Mouse (Mus musculus) liver, embryonic 14.5 days (tissue): ENCODE results near the gene Armh4. TPM values are rescaled to one million over a fixed set of nuclear protein-coding genes. Genes with fewer than 3 reads are reported as not detected.

ENCODE experiments used
- ATAC-seq: fragments of 200-750 bp; cut with Nextera tagmentation; 2 replicates; pipeline ENCODE4 v1.8.0; 2017; ENCODE audit warnings: moderate number of reproducible peaks, mild to moderate bottlenecking, moderate library complexity; ENCODE audit not compliant: insufficient read depth
- DNase-seq, 3 experiments: peaks; one replicate each; pipeline ENCODE4 v3.0.0-alpha.2; 2012 to 2013; ENCODE audit warnings: low read depth in 3 of 3, low spot score in 3 of 3
- H3K27ac ChIP-seq: fragments of 300-500 bp; sonication (generic); 2 replicates; pipeline ENCODE4 v1.5.1; 2014; ENCODE audit warnings: moderate library complexity, mild to moderate bottlenecking, control low read depth, inconsistent platforms
- H3K27me3 ChIP-seq: fragments of 300-500 bp; sonication (generic); 2 replicates; pipeline ENCODE4 v1.6.1; 2014; ENCODE audit warnings: mild to moderate bottlenecking, low read length, moderate library complexity; ENCODE audit not compliant: control insufficient read depth, insufficient read depth
- H3K36me3 ChIP-seq: fragments of 300-500 bp; sonication (generic); replicated peaks from 2 replicates; pipeline ENCODE4 v1.6.1; 2014; ENCODE audit warnings: low read depth; ENCODE audit not compliant: control insufficient read depth, insufficient read depth
- H3K4me1 ChIP-seq, 2 experiments: fragments of 200-500 bp in 1 of 2; fragments of 300-500 bp in 1 of 2; sonication (generic) in 1 of 2; replicated peaks; 2 replicates each; pipeline ENCODE4 v1.6.1; 2012 to 2014; ENCODE audit warnings: antibody characterized with exemption in 1 of 2, inconsistent platforms in 1 of 2, low read length in 1 of 2; ENCODE audit not compliant: control insufficient read depth in 2 of 2, insufficient read depth in 2 of 2
- H3K4me2 ChIP-seq: fragments of 300-500 bp; sonication (generic); 2 replicates; pipeline ENCODE4 v1.6.1; 2014; ENCODE audit warnings: low read depth, mild to moderate bottlenecking, control low read depth, moderate library complexity
- H3K4me3 ChIP-seq, 2 experiments: fragments of 200-500 bp in 1 of 2; fragments of 300-500 bp in 1 of 2; sonication (generic) in 1 of 2; 2 replicates each; pipeline ENCODE4 v1.5.1; 2012 to 2014; ENCODE audit warnings: low read depth in 2 of 2, low read length in 2 of 2, mild to moderate bottlenecking in 2 of 2, control low read depth in 1 of 2, inconsistent platforms in 1 of 2, moderate library complexity in 1 of 2; ENCODE audit not compliant: insufficient read depth in 1 of 2
- H3K9ac ChIP-seq: fragments of 300-500 bp; sonication (generic); replicated peaks from 2 replicates; pipeline ENCODE4 v1.6.1; 2014; ENCODE audit warnings: mild to moderate bottlenecking, control low read depth, moderate library complexity
- H3K9me3 ChIP-seq: fragments of 300-500 bp; sonication (generic); 2 replicates; pipeline ENCODE4 v1.6.1; 2016; ENCODE audit warnings: low read length, mixed read lengths; ENCODE audit not compliant: control insufficient read depth
- CTCF ChIP-seq: IDR thresholded peaks from 2 replicates; pipeline ENCODE4 v1.5.1; 2016; ENCODE audit warnings: antibody characterized with exemption, low read depth, control low read depth
- EP300 ChIP-seq: IDR thresholded peaks from 2 replicates; pipeline ENCODE4 v1.6.1; 2016; ENCODE audit warnings: antibody characterized with exemption, low read depth
- WGBS: fragments of 180-500 bp; shearing (Covaris S2); extraction: QIAGEN DNeasy Blood & Tissue Kit; methylation state at CpG from one replicate; pipeline ENCODE4 v1.1.7; 2014; ENCODE audit not compliant: insufficient replicate concordance; 5-methylcytosine and 5-hydroxymethylcytosine counted together
- polyA plus RNA-seq, 2 experiments: library from polyadenylated mRNA; depleted of rRNA in 1 of 2; stranded (reverse) in 1 of 2; unstranded in 1 of 2; fragments of >200 nt; fragmentation: Nextera tagmentation in 1 of 2; extraction: Ambion mirVana in 1 of 2; gene quantifications; 2 replicates each; pipeline versions ENCODE4 v1.2.1 to v1.2.3; 2012 to 2014

Armh4 gene
- polyA plus RNA-seq, 2 experiments, result 0.22 to 0.36 TPM

GRCm38 (mm10) chr14:49801444-49801843, 18.3 kb upstream of the Armh4 start:
- no peak for ATAC-seq
- no peak for TF ChIP-seq EP300
- Histone ChIP-seq H3K4me3 (no peak overlapping the region), H3K4me2 (no peak overlapping the region), H3K9ac (no peak overlapping the region), H3K4me1 (no peaks in the 10 kb centered on the region), H3K27ac (no peak overlapping the region), H3K9me3 (no peaks in the 10 kb centered on the region), H3K36me3 (no peaks in the 10 kb centered on the region), H3K27me3 (no peaks in the 10 kb centered on the region)
- no peak for DNase-seq
- 13% methylated on average over 4 of the region's 4 CpGs for WGBS

- H3K27ac ChIP-seq, result no peak overlapping the region
- no peak for DNase-seq
- H3K36me3 ChIP-seq, result no peaks in the 10 kb centered on the region
- H3K4me2 ChIP-seq, result no peak overlapping the region
- no peak for TF ChIP-seq EP300
- no peak for TF ChIP-seq CTCF
- no peak for ATAC-seq
- 57% methylated on average over 4 of the region's 4 CpGs for WGBS
- no peak overlapping the region for H3K4me3 ChIP-seq
- H3K4me1 ChIP-seq, result no peaks in the 10 kb centered on the region
- H3K9ac ChIP-seq, result no peak overlapping the region
- H3K27me3 ChIP-seq, result no peaks in the 10 kb centered on the region
- no peaks in the 10 kb centered on the region for H3K9me3 ChIP-seq
Observed at GRCm38 (mm10) chr14:49793948-49794347, 10.8 kb upstream of the Armh4 start.

GRCm38 (mm10) chr14:49790542-49790941, 7.4 kb upstream of the Armh4 start:
- Histone ChIP-seq H3K4me1 (no peaks in the 10 kb centered on the region), H3K4me3 (no peak overlapping the region), H3K9me3 (no peaks in the 10 kb centered on the region), H3K27me3 (no peaks in the 10 kb centered on the region), H3K4me2 (no peak overlapping the region), H3K36me3 (no peaks in the 10 kb centered on the region), H3K27ac (no peak overlapping the region), H3K9ac (no peak overlapping the region)
- no peak for TF ChIP-seq CTCF
- TF ChIP-seq EP300, result no peak
- DNase-seq, result no peak
- ATAC-seq, result no peak
- WGBS, result 54% methylated on average over 4 of the region's 4 CpGs

DNA sequence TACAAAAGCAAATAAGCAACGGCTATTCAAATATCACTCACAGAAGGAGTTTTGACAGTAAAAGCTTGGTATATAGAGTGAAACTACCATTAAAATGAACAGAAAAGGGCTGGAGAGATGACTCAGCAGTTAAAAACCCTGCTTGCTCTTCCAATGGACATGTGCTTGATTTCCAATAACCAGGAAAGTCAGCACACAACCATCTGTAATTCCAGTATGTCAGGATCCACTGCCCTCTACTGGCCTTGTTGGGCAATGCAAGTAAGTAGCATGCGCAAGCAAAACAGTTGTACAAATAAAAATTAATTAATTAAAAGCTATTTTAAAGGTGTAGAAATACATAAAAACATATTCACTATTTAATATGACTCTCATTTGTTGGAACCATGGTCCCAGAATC, 2.6 kb upstream of the Armh4 start:
- Histone ChIP-seq H3K4me1 (no peaks in the 10 kb centered on the region), H3K36me3 (no peaks in the 10 kb centered on the region), H3K27me3 (no peaks in the 10 kb centered on the region), H3K9me3 (no peaks in the 10 kb centered on the region), H3K27ac (no peak overlapping the region), H3K4me2 (no peak overlapping the region), H3K9ac (no peak overlapping the region), H3K4me3 (no peak overlapping the region)
- DNase-seq (no peak), ATAC-seq (no peak)
- TF ChIP-seq CTCF (peak; percentile 66), EP300 (no peak)
- 48% methylated on average over 2 of the region's 2 CpGs for WGBS

GRCm38 (mm10) chr14:49783866-49784265, 683 bp upstream of the Armh4 start:
- WGBS, result 65% methylated on average over 4 of the region's 4 CpGs
- Histone ChIP-seq H3K36me3 (no peaks in the 10 kb centered on the region), H3K4me3 (no peak overlapping the region), H3K9me3 (no peaks in the 10 kb centered on the region), H3K27me3 (no peaks in the 10 kb centered on the region), H3K4me1 (no peaks in the 10 kb centered on the region), H3K4me2 (no peak overlapping the region), H3K9ac (no peak overlapping the region), H3K27ac (no peak overlapping the region)
- no peak for ATAC-seq
- DNase-seq, result no peak
- TF ChIP-seq EP300 (no peak), CTCF (no peak)
